Mouse (Mus musculus): Measurements from ENCODE around the gene Gpr39.

- TF ChIP-seq CTCF (IDR thresholded peaks at IDR 0.05; ENCODE audit: extremely low read depth, insufficient read length, insufficient replicate concordance, low read depth, low read length) (no peak), POLR2A (IDR thresholded peaks at IDR 0.05; ENCODE audit: low read depth, low read length) (no peak)
Observed at GRCm38 (mm10) chr1:125800506-125800905, 123.7 kb downstream of the Gpr39 start.
